Mouse (Mus musculus): ENCODE data around the gene Tirap. TPM values are rescaled to one million over a fixed set of nuclear protein-coding genes. Genes with fewer than 3 reads are reported as not detected.

The Tirap gene
- total RNA-seq (2021): 1 to 10 TPM; 3.1 to 4.4 TPM
- long read RNA-seq, experiment 1, partial matches to known transcripts: 0 of 3 reads
- long read RNA-seq, experiment 1, other reads (novel, unspliced or antisense): 0 of 3 reads
- long read RNA-seq, experiment 2, partial matches to known transcripts: 0 of 3 reads
- long read RNA-seq, experiment 2, other reads (novel, unspliced or antisense): 2 of 3 reads

GRCm38 (mm10) chr9:35199772-35200471 lies at the start of gene Tirap, which contains the start of gene Srpr:
Gene Tirap, minus strand, starts transcription at chr9:35200291.
Gene Srpr, plus strand, starts transcription at chr9:35200175.
- DNase-seq (ENCODE audit: low spot score in 2 of 2): peak; percentile 83

GRCm38 (mm10) chr9:35249476-35249875 lies 49.4 kb upstream of the Tirap start:
- no peak for DNase-seq (ENCODE audit: low spot score in 2 of 2)

DNA sequence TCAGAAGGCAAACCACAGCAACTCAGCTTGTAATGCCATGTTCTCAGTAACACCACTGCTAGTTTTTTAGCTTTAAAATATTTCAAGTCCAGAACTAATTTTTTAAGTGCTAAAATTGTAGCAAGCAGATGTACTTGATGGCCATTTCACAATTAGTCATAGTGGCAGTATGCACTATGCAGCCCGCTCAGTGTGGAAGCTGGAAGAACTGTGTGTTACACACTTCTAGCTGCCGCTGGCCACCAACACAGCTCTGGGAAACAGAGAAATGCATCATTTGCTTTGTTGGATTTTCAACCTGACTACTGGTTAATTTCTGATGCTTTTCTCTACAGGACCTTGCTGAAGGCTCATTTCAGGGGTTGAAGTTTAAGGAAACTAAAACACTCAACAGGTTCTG lies 47.3 kb upstream of the Tirap start:
- DNase-seq (ENCODE audit: low spot score in 2 of 2): no peak

DNA sequence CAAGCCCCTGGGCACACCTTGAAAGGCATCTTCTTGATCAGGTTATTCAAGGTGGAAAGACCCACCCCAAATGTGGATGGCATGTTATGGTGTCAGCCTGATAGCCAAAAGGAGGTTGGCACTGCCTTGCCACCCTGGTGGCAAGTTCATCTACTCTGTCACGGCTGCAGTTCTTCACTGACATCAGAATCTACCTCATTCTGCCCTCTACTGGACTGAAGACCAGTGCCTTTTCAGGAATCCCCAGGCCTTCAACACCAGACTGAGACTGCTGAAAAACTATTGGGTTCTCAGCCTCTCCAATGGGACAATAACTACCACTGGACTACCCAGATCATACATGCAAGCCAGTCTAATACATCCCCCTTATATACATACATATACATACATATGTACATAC lies 39.6 kb upstream of the Tirap start:
- no peak for DNase-seq (ENCODE audit: low spot score in 2 of 2)

DNA sequence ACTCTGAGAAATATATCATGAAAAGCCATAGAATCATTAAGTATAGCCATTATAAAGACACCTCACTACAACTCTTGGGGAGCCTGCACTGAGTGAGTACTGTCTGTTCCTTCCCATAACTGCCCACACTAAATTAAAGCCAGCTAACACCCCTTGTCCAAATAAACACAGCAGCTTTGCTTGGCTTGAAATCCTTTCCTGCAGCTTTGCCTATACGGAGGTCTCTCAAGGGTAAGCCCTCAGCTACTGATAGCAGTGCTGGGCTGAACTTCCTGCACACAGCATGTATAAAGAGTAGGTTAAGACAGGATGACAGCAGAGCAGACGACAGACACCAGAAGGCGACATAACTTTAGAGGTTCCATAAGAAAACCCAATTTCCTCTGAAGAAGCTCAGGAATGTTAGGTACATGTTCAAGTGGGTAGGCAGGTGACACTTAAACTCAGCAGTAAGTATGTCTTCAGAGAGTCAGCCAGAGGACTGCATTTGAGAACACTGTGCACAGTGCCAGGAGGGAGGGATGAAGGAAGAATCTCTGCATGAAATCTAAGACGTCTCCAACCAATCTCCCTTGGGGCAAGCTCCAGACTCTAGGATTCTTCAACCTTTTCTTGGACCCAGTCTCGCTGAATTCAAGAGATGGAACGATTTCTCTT lies 39.0 kb upstream of the Tirap start:
- no peak for DNase-seq (ENCODE audit: low spot score in 2 of 2)

GRCm38 (mm10) chr9:35238371-35238770 lies 38.3 kb upstream of the Tirap start:
- no peak for DNase-seq (ENCODE audit: low spot score in 2 of 2)

DNA sequence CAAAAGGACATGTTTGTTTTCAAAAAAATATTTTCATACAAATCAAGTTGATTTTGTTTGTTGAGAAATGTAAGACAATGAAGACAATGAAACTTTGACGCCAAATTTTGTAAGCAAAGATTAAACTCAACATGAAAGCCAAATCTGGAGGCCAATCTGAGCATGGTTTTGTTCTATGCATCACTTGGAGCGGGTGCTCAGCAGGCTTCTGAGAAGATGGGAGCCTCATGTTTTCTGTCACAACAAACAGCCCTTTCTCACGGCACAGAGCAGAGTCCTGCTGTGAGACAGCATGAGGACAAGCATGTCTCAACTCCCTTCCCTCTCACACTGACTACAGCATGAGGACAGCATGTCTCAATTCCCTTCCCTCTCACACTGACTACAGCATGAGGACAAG lies 35.9 kb upstream of the Tirap start:
- no peak for DNase-seq (ENCODE audit: low spot score in 2 of 2)

DNA sequence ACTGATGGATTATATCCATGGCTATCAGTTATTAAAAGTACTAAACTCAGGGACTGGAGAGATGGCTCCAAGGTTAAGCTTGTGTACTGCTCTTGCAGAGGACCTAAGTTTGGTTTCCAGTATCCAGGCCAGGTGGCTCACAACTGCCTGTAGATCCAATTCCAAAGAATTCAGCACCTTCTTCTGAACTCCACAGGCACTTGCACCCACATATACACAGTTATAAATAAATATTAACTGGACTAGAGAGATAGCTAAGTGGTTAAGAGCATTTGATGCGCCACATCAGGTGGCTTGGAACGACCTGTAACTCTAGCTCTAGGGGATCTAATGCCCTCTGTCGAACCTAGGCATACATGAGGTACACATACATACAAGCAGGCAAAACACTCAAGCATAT lies 28.6 kb upstream of the Tirap start:
- no peak for DNase-seq (ENCODE audit: low spot score in 2 of 2)

GRCm38 (mm10) chr9:35223466-35223865 lies 23.4 kb upstream of the Tirap start:
- DNase-seq (ENCODE audit: low spot score in 2 of 2): no peak

DNA sequence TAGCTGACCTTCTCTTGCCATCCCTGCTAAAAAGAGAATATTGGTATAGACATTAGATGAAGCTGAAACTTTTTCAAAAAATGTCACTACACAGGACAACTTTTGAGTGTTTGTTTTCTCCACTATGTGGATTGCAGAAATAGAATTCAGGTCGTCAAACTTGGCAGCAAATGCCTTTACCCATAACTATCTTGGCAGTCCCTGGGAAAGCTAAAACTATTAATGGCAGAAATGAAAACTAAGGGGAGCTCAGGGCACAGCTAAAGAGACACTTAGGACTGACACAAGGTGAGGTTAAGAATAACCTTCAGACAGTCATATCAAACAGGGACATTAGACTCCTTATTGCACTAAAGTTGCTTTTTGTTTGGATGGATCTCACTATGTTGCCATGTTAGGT lies 17.9 kb upstream of the Tirap start:
- no peak for DNase-seq (ENCODE audit: low spot score in 2 of 2)

GRCm38 (mm10) chr9:35211573-35212511 lies 11.8 kb upstream of the Tirap start:
- no peak for DNase-seq (ENCODE audit: low spot score in 2 of 2)

- peak; percentile 97 to 99 for DNase-seq (ENCODE audit: low spot score in 2 of 2)
These were observed 10.7 kb upstream of the Tirap start, which contains the start of gene Foxred1 for GRCm38 (mm10) chr9:35210542-35211474. Gene Foxred1, minus strand, starts transcription at chr9:35211055.

- no peak for DNase-seq (ENCODE audit: low spot score in 2 of 2)
These were observed 4.3 kb upstream of the Tirap start for GRCm38 (mm10) chr9:35204421-35204820.

DNA sequence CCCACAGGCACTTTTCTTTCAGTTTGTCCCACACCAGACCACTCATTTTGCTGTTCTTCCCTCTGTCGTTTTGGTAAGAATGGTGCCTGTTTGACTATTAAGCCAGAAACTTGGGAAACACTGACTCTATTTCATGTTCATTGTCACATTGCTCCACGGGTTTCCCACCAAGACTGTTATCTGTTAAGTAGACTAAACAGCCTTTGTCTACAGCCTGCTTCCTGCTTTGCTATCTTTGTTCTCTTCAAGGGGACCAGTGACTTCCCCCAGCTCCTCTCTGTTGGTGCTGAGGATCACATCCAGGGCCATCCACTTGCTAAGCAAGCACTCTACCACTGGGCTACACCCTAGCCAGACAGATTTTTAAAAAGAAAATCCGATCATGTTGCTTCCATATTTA lies 3.4 kb upstream of the Tirap start:
- DNase-seq (ENCODE audit: low spot score in 2 of 2): no peak

GRCm38 (mm10) chr9:35200529-35201060 lies 504 bp upstream of the Tirap start:
- no peak for DNase-seq (ENCODE audit: low spot score in 2 of 2)

GRCm38 (mm10) chr9:35198945-35199771 lies 933 bp downstream of the Tirap start:
- DNase-seq (ENCODE audit: low spot score in 2 of 2): no peak

DNA sequence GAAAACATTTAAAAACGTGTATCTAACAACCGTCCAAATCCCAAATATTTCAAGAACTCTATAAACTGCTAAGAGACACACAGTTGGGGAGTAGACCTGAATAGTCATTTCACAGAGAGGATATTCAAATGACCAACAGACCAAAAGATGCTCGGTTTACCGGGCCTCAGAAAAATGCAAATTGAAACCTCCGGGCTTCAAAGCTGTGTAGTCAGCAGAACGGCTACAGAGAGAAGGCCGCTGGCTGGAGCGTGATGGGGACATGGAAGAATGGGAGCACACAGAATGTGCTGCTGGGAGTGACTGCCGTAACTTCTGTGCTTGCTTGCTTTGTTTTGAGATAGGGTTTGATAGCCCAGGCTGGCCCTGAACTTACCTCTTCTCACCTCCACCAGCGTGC lies 1.7 kb downstream of the Tirap start:
- DNase-seq (ENCODE audit: low spot score in 2 of 2): no peak

DNA sequence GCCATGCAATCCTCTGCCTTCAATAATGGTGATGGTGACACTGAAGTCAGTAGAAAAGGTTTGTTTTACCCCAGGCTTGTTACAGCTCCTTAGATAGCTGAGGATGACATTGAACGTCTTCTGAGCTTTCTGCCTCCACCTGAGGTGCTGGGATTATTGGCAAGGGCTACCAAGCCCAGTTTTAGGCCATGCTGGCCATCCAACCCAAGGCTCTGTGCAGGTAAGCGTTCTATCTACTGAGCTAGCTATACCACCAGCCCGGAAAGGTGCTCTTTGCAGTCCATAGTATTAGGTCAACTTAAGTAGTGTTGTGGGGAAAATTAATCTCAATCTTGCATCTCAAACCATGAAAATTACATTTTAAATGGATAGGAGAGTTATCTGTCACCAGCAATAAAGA lies 2.5 kb downstream of the Tirap start:
- DNase-seq (ENCODE audit: low spot score in 2 of 2): no peak

DNA sequence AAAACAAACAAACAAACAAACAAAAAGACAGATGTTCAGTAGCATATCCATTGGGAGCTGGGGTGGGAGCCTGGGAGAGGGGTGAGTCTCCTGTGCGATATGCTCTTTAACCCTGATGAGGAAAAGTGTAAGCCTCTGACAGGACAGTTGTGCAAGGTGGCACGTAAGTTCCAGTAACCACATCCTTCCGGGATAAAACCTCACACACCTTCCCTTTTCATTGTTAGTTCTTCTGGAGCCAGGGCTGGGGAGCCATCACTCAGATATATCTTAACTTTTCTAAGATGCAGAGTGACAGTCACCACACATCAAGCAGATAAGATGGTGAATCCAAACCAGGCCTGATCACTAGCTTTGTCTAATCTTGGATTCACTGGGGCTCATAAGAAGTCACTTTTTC lies 6.0 kb downstream of the Tirap start:
- no peak for DNase-seq (ENCODE audit: low spot score in 2 of 2)

All from layer of hippocampus, postnatal 14 days (tissue).